Mouse (Mus musculus): ENCODE data around the gene Rev3l.

DNA sequence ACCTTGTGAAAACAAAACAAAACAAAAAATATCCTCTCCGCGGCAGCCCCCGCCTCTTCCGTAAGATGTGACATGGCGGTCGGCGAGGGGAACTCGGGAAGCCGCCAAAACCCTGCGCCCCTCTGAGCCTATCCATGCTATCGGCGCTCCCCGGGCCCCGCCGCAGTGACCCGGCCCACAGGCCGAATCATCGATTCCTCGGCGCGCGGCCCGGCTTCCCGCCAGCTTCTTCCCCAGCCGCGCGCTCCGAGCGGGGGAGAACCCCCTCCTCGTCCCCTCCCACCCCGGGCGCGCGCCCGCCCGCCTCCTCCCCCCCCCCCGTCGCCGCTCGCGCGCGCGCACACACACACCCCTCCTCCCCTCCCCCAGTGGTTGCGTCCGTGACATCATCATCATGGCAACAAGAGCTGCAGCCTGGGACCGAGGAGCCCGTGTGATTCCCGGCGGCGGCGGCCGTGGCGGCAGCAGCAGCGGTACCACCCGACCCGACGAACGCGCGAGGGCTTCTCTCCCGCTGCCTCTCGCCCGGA, at the start of gene Rev3l:
- TF ChIP-seq EP300 (IDR thresholded peaks at IDR 0.05; ENCODE audit: insufficient read depth, low read depth, low read length) (no peak), CTCF (IDR thresholded peaks at IDR 0.05) (no peak), POLR2A (IDR thresholded peaks at IDR 0.05; ENCODE audit: insufficient read depth, low read depth, low read length) (peak; percentile 54; the same call in 1 of the 2 replicates)
